Mouse (Mus musculus) bone marrow macrophage, adult 2 months (primary cell): ENCODE results near the gene Ces3a.

Experiments used
- CTCF ChIP-seq: IDR thresholded peaks from 2 replicates; pipeline ENCODE4 v1.5.1; 2012; ENCODE audit warnings: low read depth, mild to moderate bottlenecking, low read length, moderate library complexity
- POLR2A ChIP-seq: IDR thresholded peaks from 2 replicates; pipeline ENCODE4 v1.6.1; 2012; ENCODE audit warnings: mild to moderate bottlenecking, low read depth, low read length, borderline replicate concordance

DNA sequence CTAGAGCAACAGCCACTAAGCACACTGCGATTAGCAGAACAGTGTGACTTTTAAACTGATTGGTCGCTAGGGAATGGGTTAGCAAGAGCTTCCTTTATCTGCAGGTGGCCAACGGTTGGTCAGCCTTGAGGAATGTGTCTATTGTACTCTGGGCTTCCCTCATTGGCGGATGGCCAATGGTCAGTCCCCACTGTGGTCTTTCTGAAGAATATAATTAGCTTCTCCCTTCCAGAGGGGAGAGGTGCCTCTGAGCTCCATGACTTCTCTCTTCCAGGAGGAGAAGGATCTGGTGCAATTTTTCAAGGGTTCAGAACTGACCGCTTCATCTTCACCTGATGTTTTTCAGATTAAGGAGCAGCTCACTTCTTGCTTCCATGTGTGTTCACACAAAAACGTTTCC, 28.7 kb downstream of the Ces3a start:
- no peak for TF ChIP-seq CTCF
- TF ChIP-seq POLR2A = no peak
